Mouse (Mus musculus) kidney, adult 2 months (tissue): ENCODE data around the gene Ubac2.

Experiments
- CTCF ChIP-seq: fragments of 200-500 bp; conservative IDR thresholded peaks from 2 replicates; pipeline ENCODE4 v1.5.1; 2011; ENCODE audit warnings: low read depth, mild to moderate bottlenecking, control low read depth, low read length, moderate library complexity, mixed read lengths; ENCODE audit not compliant: insufficient read depth, insufficient read length
- POLR2A ChIP-seq: fragments of 200-500 bp; IDR thresholded peaks from one replicate; pipeline ENCODE4 v1.6.1; 2011; ENCODE audit warnings: low read depth, low read length, control low read depth

GRCm38 (mm10) chr14:121851231-121851630, 27.2 kb upstream of the Ubac2 start:
- TF ChIP-seq CTCF = no peak
- no peak for TF ChIP-seq POLR2A
